In the genomic region with DNA sequence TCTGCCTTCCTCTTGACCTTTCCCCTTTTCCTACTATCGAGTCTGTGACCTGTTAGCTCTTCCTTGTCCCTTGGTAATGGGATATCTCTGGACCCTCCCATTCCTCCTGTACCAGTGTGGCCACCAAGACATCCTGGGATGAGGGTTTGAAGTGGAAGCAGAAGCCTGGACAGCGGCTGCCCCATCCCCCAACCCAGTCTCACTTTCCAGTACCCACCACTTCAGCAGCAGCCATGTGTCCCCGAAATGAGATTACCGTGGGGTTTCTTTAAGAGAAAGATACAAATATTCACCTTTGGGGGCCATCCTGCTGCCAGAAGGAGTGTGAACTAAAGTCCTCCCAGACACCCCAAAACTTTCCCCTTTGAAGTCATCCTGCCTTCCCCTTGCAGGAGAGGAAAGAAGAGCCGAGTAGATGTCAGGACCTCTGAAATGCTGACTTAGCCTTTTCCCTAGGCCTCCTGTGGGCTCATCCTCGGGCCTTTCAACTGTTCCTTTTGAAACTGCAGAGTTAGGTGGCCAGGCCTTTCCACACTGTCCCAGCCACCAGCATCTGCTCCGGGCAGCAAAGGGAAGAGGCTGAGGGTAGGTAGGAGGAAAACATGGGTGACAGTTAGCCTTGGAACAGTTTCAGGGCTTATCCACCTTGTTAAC, we compare ENCODE assay signal across 12 mouse cellular contexts. TPM values are rescaled to one million over a fixed set of nuclear protein-coding genes. Genes with fewer than 3 reads are reported as not detected.
A peak's percentile ranks its signal among the peaks of the same experiment; 100 is the strongest.
DNase-seq lines count a peak whose midpoint lies in the region; ATAC-seq and TF ChIP-seq lines count a peak whose summit lies in the region.
"Had no signal": no experiment of that assay in that cellular context is flagged by ENCODE, and none has a peak within 500 bp of the region (broad histone marks: within the 10 kb centered on the region; RNA-seq: fewer than 3 reads in every experiment).

No protein-coding gene starts in this region.

- no peak for ATAC-seq in hindbrain, embryonic 12.5 days (ENCODE audit: low FRiP score)
- no peak for ATAC-seq in midbrain, embryonic 16.5 days
- ATAC-seq: inflammation-experienced regulatory T-cells, adult 6 months had no signal

- H3K36me3 ChIP-seq in MEL (ENCODE audit: control insufficient read depth in 1 of 2, insufficient read depth in 2 of 2, low read length in 2 of 2), result peaks cover 0 to 18% of the 10 kb centered on the region in 2 experiments; a peak in 3 of 4 replicates
- no peaks in the 10 kb centered on the region for H3K36me3 ChIP-seq in hindbrain, embryonic 12.5 days
- no peaks in the 10 kb centered on the region for H3K36me3 ChIP-seq in midbrain, embryonic 16.5 days (ENCODE audit: control insufficient read depth, insufficient read depth, low read length)

- TF ChIP-seq POLR2A in MEL (IDR thresholded peaks at IDR 0.05; ENCODE audit: control insufficient read depth in 1 of 2, insufficient read depth in 1 of 2, low read depth in 1 of 2, low read length in 2 of 2, poor library complexity in 1 of 2), result no peak

- TF ChIP-seq EP300 in MEL (IDR thresholded peaks at IDR 0.05; ENCODE audit: low read depth in 1 of 2, low read length in 2 of 2), result no peak

- H3K27me3 ChIP-seq in MEL (ENCODE audit: control insufficient read depth in 1 of 2, insufficient read depth in 2 of 2, low read length in 2 of 2), result no peaks in the 10 kb centered on the region
- H3K27me3 ChIP-seq in hindbrain, embryonic 12.5 days, result peaks cover 52% of the 10 kb centered on the region
- peaks cover 33% of the 10 kb centered on the region for H3K27me3 ChIP-seq in midbrain, embryonic 16.5 days (ENCODE audit: control insufficient read depth, insufficient read depth, low read depth, low read length)

- peaks cover 17 to 25% of the 10 kb centered on the region in 2 experiments for H3K4me1 ChIP-seq in MEL (ENCODE audit: control insufficient read depth in 1 of 2, insufficient read depth in 2 of 2, low read length in 2 of 2)
- H3K4me1 ChIP-seq in hindbrain, embryonic 12.5 days, result peaks cover 31% of the 10 kb centered on the region
- no peaks in the 10 kb centered on the region; the same call in 1 of the 2 replicates for H3K4me1 ChIP-seq in midbrain, embryonic 16.5 days (ENCODE audit: control insufficient read depth, insufficient read depth, low read length)

- H3K9me3 ChIP-seq in MEL (replicated peaks; ENCODE audit: insufficient read depth, low read length), result no peaks in the 10 kb centered on the region
- no peaks in the 10 kb centered on the region for H3K9me3 ChIP-seq in hindbrain, embryonic 12.5 days (replicated peaks)
- no peaks in the 10 kb centered on the region for H3K9me3 ChIP-seq in midbrain, embryonic 16.5 days (replicated peaks; ENCODE audit: control insufficient read depth, low read length, poor library complexity, severe bottlenecking)

- WGBS in hindbrain, embryonic 12.5 days, result 6% methylated on average over 7 of the region's 7 CpGs
- 11% methylated on average over 7 of the region's 7 CpGs for WGBS in midbrain, embryonic 16.5 days

- no peak for TF ChIP-seq CTCF in MEL (IDR thresholded peaks at IDR 0.05 in 2 of 3, conservative IDR thresholded peaks at IDR 0.05 in 1 of 3; ENCODE audit: control insufficient read depth in 1 of 3, insufficient read depth in 1 of 3, low read depth in 2 of 3, low read length in 3 of 3, poor library complexity in 1 of 3, severe bottlenecking in 1 of 3)

- intact Hi-C loops in heart, postnatal 36 days (cut with DNase I), result loop anchor here (10.0 kb wide), 2 partner anchors 289 to 409 kb away; no protein-coding TSS in a partner anchor

- H3K79me2 ChIP-seq in MEL (ENCODE audit: control insufficient read depth, insufficient read depth, low read length, poor library complexity), result no peaks in the 10 kb centered on the region; the same call in 1 of the 2 replicates

- H3K27ac ChIP-seq in MEL (ENCODE audit: control insufficient read depth, low read depth, low read length), result peak overlapping the region; percentile 96
- 0 out of 2 replicates have a peak overlapping the region, but pooled peaks have one; percentile 55 for H3K27ac ChIP-seq in hindbrain, embryonic 12.5 days
- H3K27ac ChIP-seq in midbrain, embryonic 16.5 days (ENCODE audit: low read length), result peak overlapping the region; percentile 11; the same call in 1 of the 2 replicates
- H3K27ac ChIP-seq: heart, adult 2 months; stomach, postnatal 0 days had no signal

- H3K4me3 ChIP-seq in MEL (ENCODE audit: control insufficient read depth in 1 of 2, insufficient read depth in 1 of 2, low read depth in 2 of 2, low read length in 2 of 2), result no peak overlapping the region
- H3K4me3 ChIP-seq in hindbrain, embryonic 12.5 days, result no peak overlapping the region
- no peak overlapping the region for H3K4me3 ChIP-seq in midbrain, embryonic 16.5 days (ENCODE audit: low read depth, low read length)
- H3K4me3 ChIP-seq: heart, adult 2 months had no signal

- no peak for DNase-seq in MEL (ENCODE audit: low read depth, low spot score)
- peak; percentile 58 for DNase-seq in cerebellum, adult 9-10 months
- no peak for DNase-seq in layer of hippocampus, adult 8-10 months (ENCODE audit: low spot score in 2 of 2)
- no peak for DNase-seq in kidney, adult 18-20 months
- DNase-seq in heart, postnatal 36 days, result no peak
- DNase-seq: adrenal gland, adult 2 months; heart, adult 2 months; lung, postnatal 10 days had no signal

- no peak for TF ChIP-seq RAD21 in MEL (IDR thresholded peaks at IDR 0.05; ENCODE audit: low read depth, low read length)

- H3K9ac ChIP-seq in MEL (ENCODE audit: control insufficient read depth, low read depth, low read length, poor library complexity, severe bottlenecking), result no peak overlapping the region
- no peak overlapping the region for H3K9ac ChIP-seq in hindbrain, embryonic 12.5 days
- H3K9ac ChIP-seq in midbrain, embryonic 16.5 days (ENCODE audit: low read depth, low read length), result no peak overlapping the region

- H3K4me2 ChIP-seq in hindbrain, embryonic 12.5 days (replicated peaks), result 0 out of 2 replicates have a peak overlapping the region, but pooled peaks have one; percentile 4
- H3K4me2 ChIP-seq in midbrain, embryonic 16.5 days (ENCODE audit: low read length), result 0 out of 2 replicates have a peak overlapping the region, but pooled peaks have one; percentile 6

TF ChIP-seq in MEL, 35 proteins besides CTCF, POLR2A, EP300 and RAD21:
- TF ChIP-seq MAFK (IDR thresholded peaks at IDR 0.05; ENCODE audit: borderline replicate concordance, low read depth, low read length) (peak; percentile 65; the same call in 1 of the 2 replicates), MEF2A (IDR thresholded peaks at IDR 0.05; ENCODE audit: extremely low read depth, insufficient replicate concordance, low read depth, low read length, poor library complexity, severe bottlenecking) (no peak), ZKSCAN1 (IDR thresholded peaks at IDR 0.05; ENCODE audit: low read depth, low read length) (no peak), MYC (IDR thresholded peaks at IDR 0.05; ENCODE audit: low read depth, low read length) (no peak), SMC3 (IDR thresholded peaks at IDR 0.05; ENCODE audit: low read depth, low read length) (no peak), MAX (IDR thresholded peaks at IDR 0.05; ENCODE audit: low read length) (no peak), JUND (IDR thresholded peaks at IDR 0.05; ENCODE audit: low read depth, low read length) (no peak), ZC3H11A (IDR thresholded peaks at IDR 0.05; ENCODE audit: low read depth, low read length) (no peak)

RNA-seq across cellular contexts. Expression of gene Clybl, which starts 44.1 kb away (rescaled TPM):
- 13.4 and 14.4 TPM in 2 replicates for total RNA-seq in MEL (2012; rRNA removed)
- 10 to 100 TPM in 1 of 2 experiments, not detected in 1; 36.6 TPM for polyA plus RNA-seq in MEL (2012; ENCODE audit: insufficient read depth in 1 of 2, insufficient read length in 2 of 2, low read depth in 1 of 2, low replicate concordance in 2 of 2, missing spikeins in 1 of 2)
- polyA plus RNA-seq in hindbrain, embryonic 12.5 days (2016; fragmentation: Nextera tagmentation; extraction: Ambion mirVana), result 16.5 and 20.3 TPM in 2 replicates
- 17.2 and 29.7 TPM in 2 replicates for polyA plus RNA-seq in midbrain, embryonic 16.5 days (2015; fragmentation: Nextera tagmentation; extraction: Ambion mirVana)
- total RNA-seq in layer of hippocampus, adult 8-10 months (2022), result 10 to 100 TPM; 28.0 to 33.9 (median 31.6) TPM
- 100 to 1,000 TPM; 113 to 122 TPM for total RNA-seq in heart, postnatal 36 days (2021)

Comparison
In these comparisons a context has a peak if more than half of its experiments do, and no peak if none do; other contexts are left out.
1. H3K27ac ChIP-seq: peak in every context shown above with its lines; median percentile 96 in MEL; 55 in hindbrain, embryonic 12.5 days; 11 in midbrain, embryonic 16.5 days.